Mouse (Mus musculus) liver, adult 10 weeks (tissue): ENCODE measurements around the gene Ist1. TPM values are rescaled to one million over a fixed set of nuclear protein-coding genes. Genes with fewer than 3 reads are reported as not detected.

Experiments
- polyA plus RNA-seq: library from polyadenylated mRNA; stranded (reverse); fragments of 350-450 nt; fragmentation: Illumina TruSeq; extraction: RNeasy Lipid Tissue Mini Kit (QIAGEN cat#74804); gene quantifications from one replicate; pipeline ENCODE4 v1.2.3, GENCODE M21; 2014; ENCODE audit warnings: low read depth, low replicate concordance

Ist1 gene
- 39.4 TPM for polyA plus RNA-seq

GRCm38 (mm10) chr8:109693146-109693900, at the start of gene Ist1:
Gene Ist1, minus strand, starts transcription at chr8:109693260.

GRCm38 (mm10) chr8:109737237-109738048, 44.4 kb upstream of the Ist1 start, which contains the start of gene Atxn1l:
Gene Atxn1l, minus strand, starts transcription at chr8:109737739.

GRCm38 (mm10) chr8:109705320-109706075, 12.4 kb upstream of the Ist1 start, which contains the start of gene Zfp821:
Gene Zfp821, plus strand, starts transcription at chr8:109705546.

Other genes with a start within 250 kb of the Ist1 start
- gene Pmfbp1, start 199.2 kb downstream of the Ist1 start, polyA plus RNA-seq: not detected
- 1.7 TPM for gene Dhx38, start 127.4 kb downstream of the Ist1 start, polyA plus RNA-seq
- gene Txnl4b, start 127.4 kb downstream of the Ist1 start, polyA plus RNA-seq: 14.2 TPM
- 124 TPM for gene Hp, start 114.1 kb downstream of the Ist1 start, polyA plus RNA-seq
- gene Dhodh, start 84.6 kb downstream of the Ist1 start, polyA plus RNA-seq: 1.7 TPM
- gene Pkd1l3, start 78.7 kb downstream of the Ist1 start, polyA plus RNA-seq: not detected
- 0.69 TPM for gene Zfp821, start 12.3 kb upstream of the Ist1 start, polyA plus RNA-seq
- gene Atxn1l, start 44.5 kb upstream of the Ist1 start, polyA plus RNA-seq: 6.2 TPM
- gene Ap1g1, start 85.3 kb upstream of the Ist1 start, polyA plus RNA-seq: 114 TPM
- 1.1 TPM for gene Phlpp2, start 175.3 kb upstream of the Ist1 start, polyA plus RNA-seq